Mouse (Mus musculus) testis, adult 2 months (tissue): ENCODE results near the gene Mmp28.

Experiments
- CTCF ChIP-seq: fragments of 200-500 bp; IDR thresholded peaks from 2 replicates; pipeline ENCODE4 v1.5.1; 2012; ENCODE audit warnings: low read depth, mild to moderate bottlenecking, inconsistent platforms, low read length, moderate library complexity; ENCODE audit not compliant: control insufficient read depth, insufficient read depth, insufficient replicate concordance
- POLR2A ChIP-seq: fragments of 200-500 bp; IDR thresholded peaks from 2 replicates; pipeline ENCODE4 v1.6.1; 2012; ENCODE audit warnings: low read depth, mild to moderate bottlenecking, inconsistent platforms, low read length, moderate library complexity; ENCODE audit not compliant: control insufficient read depth

- TF ChIP-seq POLR2A (no peak), CTCF (no peak)
These were observed 69.8 kb downstream of the Mmp28 start for GRCm38 (mm10) chr11:83393062-83393461.
